Mouse (Mus musculus) heart, adult 2 months (tissue): ENCODE results near the gene Gm20388.
A peak's percentile ranks its signal among the peaks of the same experiment; 100 is the strongest.

Experiments
- EP300 ChIP-seq: fragments of 200-500 bp; IDR thresholded peaks from 2 replicates; pipeline ENCODE4 v1.6.1; 2011; ENCODE audit warnings: low read depth, low read length, control low read depth; ENCODE audit not compliant: insufficient read depth
- POLR2A ChIP-seq: fragments of 200-500 bp; IDR thresholded peaks from 2 replicates; pipeline ENCODE4 v1.6.1; 2011; ENCODE audit warnings: mild to moderate bottlenecking, low read depth, low read length, control low read depth; ENCODE audit not compliant: insufficient read depth

DNA sequence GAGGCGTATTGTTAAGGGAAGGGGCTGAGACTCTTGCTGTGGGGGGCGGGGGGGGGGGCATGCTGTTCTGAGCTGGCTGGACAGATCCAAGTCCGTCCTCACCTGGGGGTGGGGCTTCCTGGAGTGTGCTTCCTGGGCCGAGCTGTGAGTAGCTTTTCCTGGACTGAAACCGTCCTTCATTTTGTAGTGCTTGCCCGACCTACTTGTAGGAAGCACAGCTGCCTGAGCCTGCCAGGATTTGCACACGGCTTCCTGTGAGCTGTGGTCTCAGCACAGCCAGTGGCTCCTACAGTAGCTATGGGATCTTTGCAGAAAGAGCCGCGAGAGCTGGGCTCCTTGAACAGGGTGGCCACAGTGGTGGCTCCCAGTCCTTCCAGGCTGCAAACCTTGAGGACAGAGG lies 1683.3 kb downstream of the Gm20388 start:
- no peak for TF ChIP-seq POLR2A
- 0 out of 2 replicates have a peak, but pooled peaks have one; percentile 42 for TF ChIP-seq EP300
